Mouse (Mus musculus) cortical plate, adult 2 months (tissue): Measurements from ENCODE around the gene Tex45.

ENCODE experiments used
- CTCF ChIP-seq: fragments of 200-500 bp; IDR thresholded peaks from 2 replicates; pipeline ENCODE4 v1.5.1; 2011; ENCODE audit warnings: mild to moderate bottlenecking, control low read depth, low read length; ENCODE audit not compliant: insufficient read depth; ENCODE audit errors: extremely low read depth
- POLR2A ChIP-seq: fragments of 200-500 bp; IDR thresholded peaks from 2 replicates; pipeline ENCODE4 v1.6.1; 2011; ENCODE audit warnings: mild to moderate bottlenecking, low read length, control low read depth; ENCODE audit not compliant: insufficient read depth; ENCODE audit errors: extremely low read depth

DNA sequence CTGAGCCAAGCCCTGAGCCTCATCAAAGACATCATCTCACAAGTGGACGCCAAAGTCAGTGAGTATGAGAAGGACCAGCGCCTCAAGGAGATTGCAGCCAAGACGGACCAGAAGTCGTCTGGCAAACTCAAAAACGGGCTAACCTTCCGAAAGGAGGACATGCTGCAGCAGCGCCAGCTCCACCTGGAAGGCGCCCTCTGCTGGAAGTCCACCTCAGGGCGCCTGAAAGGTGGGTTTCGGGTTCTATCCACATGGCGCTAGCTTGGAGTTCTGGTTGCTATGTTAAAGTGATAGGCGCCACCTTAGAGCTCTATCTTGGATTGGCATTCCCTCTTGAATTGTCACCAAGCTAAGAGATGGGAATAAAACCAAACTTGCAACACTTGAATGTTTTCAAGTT is 31.2 kb upstream of the Tex45 start:
- TF ChIP-seq POLR2A, result no peak
- TF ChIP-seq CTCF, result 0 out of 2 replicates have a peak, but pooled peaks have one; percentile 9
